Mouse (Mus musculus) forebrain, embryonic 11.5 days (tissue): ENCODE data around the gene Slc2a3. TPM values are rescaled to one million over a fixed set of nuclear protein-coding genes. Genes with fewer than 3 reads are reported as not detected.

ENCODE experiments used
- ATAC-seq: fragments of 200-750 bp; cut with Nextera tagmentation; replicated peaks from 2 replicates; pipeline ENCODE4 v1.8.0; 2017; ENCODE audit warnings: moderate TSS enrichment; ENCODE audit not compliant: low FRiP score
- DNase-seq: peaks from one replicate; pipeline ENCODE4 v3.0.0-alpha.2; 2017; ENCODE audit warnings: low spot score
- H3K27ac ChIP-seq: fragments of 300-500 bp; sonication (generic); 2 replicates; pipeline ENCODE4 v1.5.1; 2014; ENCODE audit warnings: low read depth, low read length
- H3K27me3 ChIP-seq: fragments of 300-500 bp; sonication (generic); 2 replicates; pipeline ENCODE4 v1.6.1; 2014; ENCODE audit warnings: mild to moderate bottlenecking, low read length, mixed read lengths; ENCODE audit not compliant: control insufficient read depth, insufficient read depth
- H3K36me3 ChIP-seq: fragments of 300-500 bp; sonication (generic); 2 replicates; pipeline ENCODE4 v1.6.1; 2014; ENCODE audit warnings: mild to moderate bottlenecking, low read length, moderate library complexity, mixed read lengths; ENCODE audit not compliant: control insufficient read depth, insufficient read depth
- H3K4me1 ChIP-seq: fragments of 300-500 bp; sonication (generic); replicated peaks from 2 replicates; pipeline ENCODE4 v1.6.1; 2014; ENCODE audit warnings: low read length, mixed read lengths; ENCODE audit not compliant: control insufficient read depth, insufficient read depth
- H3K4me2 ChIP-seq: fragments of 300-500 bp; sonication (generic); 2 replicates; pipeline ENCODE4 v1.6.1; 2014; ENCODE audit warnings: low read depth, mild to moderate bottlenecking, low read length, moderate library complexity, mixed read lengths; ENCODE audit not compliant: severe bottlenecking
- H3K4me3 ChIP-seq: fragments of 300-500 bp; sonication (generic); 2 replicates; pipeline ENCODE4 v1.5.1; 2014; ENCODE audit warnings: low read depth, low read length
- H3K9ac ChIP-seq: fragments of 300-500 bp; sonication (generic); 2 replicates; pipeline ENCODE4 v1.6.1; 2014; ENCODE audit warnings: low read length
- H3K9me3 ChIP-seq: fragments of 300-500 bp; sonication (generic); 2 replicates; pipeline ENCODE4 v1.6.1; 2016; ENCODE audit warnings: low read length, mixed read lengths; ENCODE audit not compliant: control insufficient read depth
- WGBS: fragments of 180-500 bp; shearing (Covaris S2); extraction: QIAGEN DNeasy Blood & Tissue Kit; methylation state at CpG from one replicate; pipeline ENCODE4 v1.1.7; 2014; 5-methylcytosine and 5-hydroxymethylcytosine counted together
- polyA plus RNA-seq: library from polyadenylated mRNA; unstranded; fragments of >200 nt; fragmentation: Nextera tagmentation; extraction: Ambion mirVana; gene quantifications from 2 replicates; pipeline ENCODE4 v1.2.1, GENCODE M21; 2014

Gene Slc2a3
- polyA plus RNA-seq, 1 experiment from 2014 or later = 30.3 TPM

GRCm38 (mm10) chr6:122795254-122795935 is 6.0 kb downstream of the Slc2a3 start:
- no peak for ATAC-seq
- WGBS = 82% methylated on average over 8 of the region's 8 CpGs
- H3K4me1 ChIP-seq = no peaks in the 10 kb centered on the region

GRCm38 (mm10) chr6:122786275-122786674 is 15.2 kb downstream of the Slc2a3 start:
- H3K9ac ChIP-seq = no peak overlapping the region
- H3K4me3 ChIP-seq = no peak overlapping the region
- H3K27ac ChIP-seq = no peak overlapping the region
- WGBS = 30% methylated on average over 5 of the region's 5 CpGs
- H3K36me3 ChIP-seq = no peaks in the 10 kb centered on the region
- H3K4me1 ChIP-seq = no peaks in the 10 kb centered on the region
- no peaks in the 10 kb centered on the region for H3K27me3 ChIP-seq
- no peaks in the 10 kb centered on the region for H3K9me3 ChIP-seq
- ATAC-seq (peak; percentile 66), DNase-seq (peak; percentile 76)
- H3K4me2 ChIP-seq = no peak overlapping the region

More at GRCm38 (mm10) chr6:122795254-122795935, 6.0 kb downstream of the Slc2a3 start:
- H3K36me3 ChIP-seq = no peaks in the 10 kb centered on the region
- no peak overlapping the region for H3K4me2 ChIP-seq
- no peak for DNase-seq
- no peaks in the 10 kb centered on the region for H3K9me3 ChIP-seq
- no peak overlapping the region for H3K27ac ChIP-seq
- no peak overlapping the region for H3K4me3 ChIP-seq
- no peaks in the 10 kb centered on the region for H3K27me3 ChIP-seq
- no peak overlapping the region for H3K9ac ChIP-seq

GRCm38 (mm10) chr6:122784866-122785265 is 16.6 kb downstream of the Slc2a3 start:
- no peak overlapping the region for H3K4me2 ChIP-seq
- no peak for DNase-seq
- H3K27me3 ChIP-seq = no peaks in the 10 kb centered on the region
- no peaks in the 10 kb centered on the region for H3K9me3 ChIP-seq
- H3K27ac ChIP-seq = no peak overlapping the region
- 97% methylated on average over 3 of the region's 3 CpGs for WGBS
- H3K36me3 ChIP-seq = no peaks in the 10 kb centered on the region
- no peak for ATAC-seq
- no peak overlapping the region for H3K4me3 ChIP-seq
- no peaks in the 10 kb centered on the region for H3K4me1 ChIP-seq
- no peak overlapping the region for H3K9ac ChIP-seq

- no peaks in the 10 kb centered on the region for H3K36me3 ChIP-seq
- no peaks in the 10 kb centered on the region for H3K9me3 ChIP-seq
- ATAC-seq (no peak), DNase-seq (no peak)
- H3K9ac ChIP-seq = no peak overlapping the region
- no peaks in the 10 kb centered on the region for H3K4me1 ChIP-seq
- no peak overlapping the region for H3K4me3 ChIP-seq
- 82% methylated on average over 3 of the region's 3 CpGs for WGBS
- no peak overlapping the region for H3K4me2 ChIP-seq
- no peaks in the 10 kb centered on the region for H3K27me3 ChIP-seq
- no peak overlapping the region for H3K27ac ChIP-seq
Observed at GRCm38 (mm10) chr6:122782164-122782563, 19.3 kb downstream of the Slc2a3 start.

- 76% methylated on average over 4 of the region's 4 CpGs for WGBS
- no peak overlapping the region for H3K9ac ChIP-seq
- H3K27ac ChIP-seq = no peak overlapping the region
- no peaks in the 10 kb centered on the region for H3K36me3 ChIP-seq
- H3K4me1 ChIP-seq = no peaks in the 10 kb centered on the region
- H3K4me3 ChIP-seq = no peak overlapping the region
- ATAC-seq = no peak
- no peaks in the 10 kb centered on the region for H3K9me3 ChIP-seq
- no peak overlapping the region for H3K4me2 ChIP-seq
- H3K27me3 ChIP-seq = no peaks in the 10 kb centered on the region
- no peak for DNase-seq
Observed at GRCm38 (mm10) chr6:122781167-122781566, 20.3 kb downstream of the Slc2a3 start.

- WGBS = 66% methylated on average over 1 of the region's 1 CpGs
- no peak overlapping the region for H3K27ac ChIP-seq
- DNase-seq (no peak), ATAC-seq (no peak)
- H3K4me2 ChIP-seq = no peak overlapping the region
- H3K36me3 ChIP-seq = no peaks in the 10 kb centered on the region
- no peaks in the 10 kb centered on the region for H3K9me3 ChIP-seq
- no peaks in the 10 kb centered on the region for H3K4me1 ChIP-seq
- H3K4me3 ChIP-seq = no peak overlapping the region
- H3K9ac ChIP-seq = no peak overlapping the region
- no peaks in the 10 kb centered on the region for H3K27me3 ChIP-seq
Observed at GRCm38 (mm10) chr6:122779916-122780315, 21.5 kb downstream of the Slc2a3 start.

GRCm38 (mm10) chr6:122776040-122776439 is 25.4 kb downstream of the Slc2a3 start:
- Histone ChIP-seq H3K9me3 (no peaks in the 10 kb centered on the region), H3K4me2 (no peak overlapping the region), H3K4me3 (no peak overlapping the region), H3K9ac (no peak overlapping the region), H3K27ac (no peak overlapping the region), H3K36me3 (no peaks in the 10 kb centered on the region), H3K4me1 (no peaks in the 10 kb centered on the region), H3K27me3 (no peaks in the 10 kb centered on the region)
- DNase-seq (no peak), ATAC-seq (no peak)
- 80% methylated on average over 7 of the region's 7 CpGs for WGBS

- no peaks in the 10 kb centered on the region for H3K27me3 ChIP-seq
- no peak for ATAC-seq
- WGBS = 96% methylated on average over 1 of the region's 1 CpGs
Observed at GRCm38 (mm10) chr6:122774345-122774744, 27.1 kb downstream of the Slc2a3 start.

GRCm38 (mm10) chr6:122772701-122773100 is 28.7 kb downstream of the Slc2a3 start:
- no peaks in the 10 kb centered on the region; the same call in 1 of the 2 replicates for H3K4me1 ChIP-seq
- no peak overlapping the region for H3K9ac ChIP-seq
- no peaks in the 10 kb centered on the region for H3K27me3 ChIP-seq
- DNase-seq (no peak), ATAC-seq (no peak)
- H3K4me2 ChIP-seq = no peak overlapping the region
- 59% methylated on average over 6 of the region's 6 CpGs for WGBS
- H3K27ac ChIP-seq = no peak overlapping the region
- H3K36me3 ChIP-seq = no peaks in the 10 kb centered on the region
- no peak overlapping the region for H3K4me3 ChIP-seq
- no peaks in the 10 kb centered on the region for H3K9me3 ChIP-seq

More at GRCm38 (mm10) chr6:122774345-122774744, 27.1 kb downstream of the Slc2a3 start:
- no peak overlapping the region for H3K9ac ChIP-seq
- no peaks in the 10 kb centered on the region for H3K9me3 ChIP-seq
- H3K4me3 ChIP-seq = no peak overlapping the region
- H3K27ac ChIP-seq = no peak overlapping the region
- H3K4me1 ChIP-seq = no peaks in the 10 kb centered on the region; the same call in 1 of the 2 replicates
- no peak for DNase-seq
- no peak overlapping the region for H3K4me2 ChIP-seq
- no peaks in the 10 kb centered on the region for H3K36me3 ChIP-seq
